Mouse (Mus musculus) cortical plate, adult 2 months (tissue): ENCODE results near the gene Cd300lf.

Source experiments
- CTCF ChIP-seq: fragments of 200-500 bp; IDR thresholded peaks from 2 replicates; pipeline ENCODE4 v1.5.1; 2011; ENCODE audit warnings: mild to moderate bottlenecking, control low read depth, low read length; ENCODE audit not compliant: insufficient read depth; ENCODE audit errors: extremely low read depth
- POLR2A ChIP-seq: fragments of 200-500 bp; IDR thresholded peaks from 2 replicates; pipeline ENCODE4 v1.6.1; 2011; ENCODE audit warnings: mild to moderate bottlenecking, low read length, control low read depth; ENCODE audit not compliant: insufficient read depth; ENCODE audit errors: extremely low read depth

DNA sequence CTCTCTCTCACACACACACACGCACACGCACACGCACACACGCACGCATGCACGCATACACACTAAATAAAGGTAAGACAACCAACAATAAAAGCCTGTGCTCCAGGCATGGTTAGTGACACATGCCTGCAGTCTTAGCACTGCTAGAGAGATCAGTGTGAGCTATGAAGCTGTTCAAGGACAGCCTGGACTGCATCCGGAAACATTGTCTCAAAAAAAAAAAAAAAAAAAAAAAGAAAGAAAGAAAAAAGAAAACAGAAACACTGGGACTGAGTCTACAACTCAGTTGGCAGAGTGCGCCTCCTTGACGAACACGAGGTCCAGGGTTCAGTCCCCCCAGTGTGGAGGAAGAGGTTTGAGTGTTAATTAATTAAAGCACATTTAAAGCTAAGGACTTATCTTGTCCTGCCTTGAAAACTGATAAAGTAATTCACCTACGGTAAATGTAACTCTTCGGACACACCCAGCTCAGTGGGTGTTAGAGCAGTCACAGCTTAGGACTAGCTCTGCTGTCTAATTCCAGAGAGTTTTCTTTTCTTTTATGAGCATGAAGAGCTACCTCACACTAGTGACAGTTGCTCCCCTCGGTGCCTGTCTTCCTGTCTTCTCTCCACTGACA, 4.2 kb downstream of the Cd300lf start:
- TF ChIP-seq CTCF = no peak
- TF ChIP-seq POLR2A = no peak
